Mouse (Mus musculus) adrenal gland, postnatal 0 days (tissue): ENCODE measurements around the gene Dclre1a. TPM values are rescaled to one million over a fixed set of nuclear protein-coding genes. Genes with fewer than 3 reads are reported as not detected.

Source experiments
- polyA plus RNA-seq: library from polyadenylated mRNA; unstranded; fragments of >200 nt; fragmentation: Nextera tagmentation; extraction: Ambion mirVana; gene quantifications from 2 replicates; pipeline ENCODE4 v1.2.1, GENCODE M21; 2015

Dclre1a gene
- 12.8 and 16.2 TPM in 2 replicates for polyA plus RNA-seq

GRCm38 (mm10) chr19:56547456-56548229 lies at the start of gene Dclre1a:
Gene Dclre1a (minus strand): TSS chr19:56548222.

GRCm38 (mm10) chr19:56548230-56549032 lies 409 bp upstream of the Dclre1a start, which contains the start of gene Nhlrc2:
Gene Nhlrc2 (plus strand): TSS chr19:56548261.

Other genes starting within 250 kb of the Dclre1a start
- gene Nrap, start 158.2 kb downstream of the Dclre1a start, polyA plus RNA-seq: 0.36 and 0.79 TPM in 2 replicates
- 14.0 and 18.4 TPM in 2 replicates for gene Casp7, start 151.1 kb downstream of the Dclre1a start, polyA plus RNA-seq
- 0.14 TPM in 1 of 2 replicates, not detected in the other for gene Plekhs1, start 86.6 kb downstream of the Dclre1a start, polyA plus RNA-seq
- 5.2 and 7.7 TPM in 2 replicates for gene Nhlrc2, start within 50 bp of the Dclre1a start, polyA plus RNA-seq
- 0.20 and 0.46 TPM in 2 replicates for gene Adrb1, start 174.0 kb upstream of the Dclre1a start, polyA plus RNA-seq